Mouse (Mus musculus): ENCODE data around the gene Plekha7. TPM values are rescaled to one million over a fixed set of nuclear protein-coding genes. Genes with fewer than 3 reads are reported as not detected.

Gene Plekha7
- polyA plus RNA-seq, 1 experiment from 2014 or later, result 6.5 TPM

DNA sequence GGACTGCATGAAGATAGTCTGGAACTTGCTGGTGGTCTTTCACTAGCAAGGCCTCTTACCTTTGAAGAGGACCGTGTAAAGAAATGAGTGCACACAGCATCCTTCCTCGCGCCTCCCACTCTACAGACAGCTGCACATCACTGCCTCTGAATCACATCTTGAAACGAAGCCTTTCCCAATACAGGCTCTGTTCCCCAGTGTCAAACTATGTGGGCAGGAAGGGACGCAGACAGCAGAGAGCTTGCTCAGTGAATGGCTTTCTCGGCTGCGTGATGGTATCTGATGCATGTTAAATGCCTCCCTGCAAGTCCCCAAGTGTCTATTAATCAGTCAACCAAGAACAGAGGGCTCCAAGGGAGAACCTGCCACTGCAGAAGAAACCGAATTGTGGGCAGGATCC lies 99.3 kb downstream of the Plekha7 start:
- H3K9me3 ChIP-seq, result no peaks in the 10 kb centered on the region
- H3K36me3 ChIP-seq, result no peaks in the 10 kb centered on the region
- H3K27me3 ChIP-seq, result no peaks in the 10 kb centered on the region
- H3K4me3 ChIP-seq, result no peak overlapping the region
- no peak overlapping the region for H3K9ac ChIP-seq
- H3K27ac ChIP-seq, result peak overlapping the region; percentile 30; the same call in 1 of the 2 replicates
- no peak for ATAC-seq (ENCODE audit: low FRiP score)
- 32% methylated on average over 8 of the region's 8 CpGs for WGBS
- no peak overlapping the region for H3K4me2 ChIP-seq
- H3K4me1 ChIP-seq (replicated peaks), result peaks cover 42% of the 10 kb centered on the region

DNA sequence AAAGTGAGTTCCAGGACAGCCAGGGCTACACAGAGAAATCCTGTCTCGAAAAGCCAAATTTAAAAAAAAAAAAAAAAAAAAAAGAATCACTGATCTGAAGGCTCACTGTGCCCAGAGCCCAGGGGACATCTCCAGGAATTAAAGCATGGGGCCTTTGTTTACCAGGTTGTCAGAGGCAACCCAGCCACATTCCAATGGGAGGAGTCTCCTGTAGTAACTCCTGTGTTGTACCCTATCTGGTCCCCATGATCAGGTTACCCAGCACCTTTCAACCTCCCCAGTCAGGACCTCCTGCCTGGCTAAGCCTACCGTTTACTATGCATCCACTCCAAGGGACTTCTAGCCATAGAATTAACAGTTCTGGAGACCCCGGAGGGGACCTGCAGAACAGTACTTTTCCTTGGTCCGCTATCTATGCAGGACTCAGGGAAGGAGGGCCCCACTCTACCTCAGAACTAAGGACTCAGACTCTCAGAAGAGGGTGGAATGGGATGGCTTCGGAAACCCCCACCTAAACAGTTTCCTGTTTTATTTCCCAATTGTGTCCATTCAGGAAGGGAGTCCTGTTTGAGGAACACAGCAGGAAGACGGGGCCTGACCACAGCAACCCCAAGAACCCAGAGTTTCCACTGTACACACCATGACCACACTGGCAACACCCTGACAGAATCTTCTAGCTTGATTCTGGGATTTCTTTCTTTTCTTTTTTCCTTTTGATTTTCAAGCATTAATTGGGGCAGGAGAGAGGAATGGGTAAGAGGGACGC lies 101.2 kb downstream of the Plekha7 start:
- no peak overlapping the region for H3K27ac ChIP-seq
- 61% methylated on average over 7 of the region's 7 CpGs for WGBS
- H3K4me3 ChIP-seq, result no peak overlapping the region
- ATAC-seq (ENCODE audit: low FRiP score), result no peak
- no peaks in the 10 kb centered on the region for H3K27me3 ChIP-seq
- H3K36me3 ChIP-seq, result no peaks in the 10 kb centered on the region
- no peak overlapping the region for H3K9ac ChIP-seq
- H3K4me1 ChIP-seq (replicated peaks), result peaks cover 40% of the 10 kb centered on the region
- H3K4me2 ChIP-seq, result no peak overlapping the region
- no peaks in the 10 kb centered on the region for H3K9me3 ChIP-seq

GRCm38 (mm10) chr7:116205451-116205850 lies 102.7 kb downstream of the Plekha7 start:
- H3K4me2 ChIP-seq, result no peak overlapping the region
- ATAC-seq (ENCODE audit: low FRiP score), result no peak
- 67% methylated on average over 2 of the region's 2 CpGs for WGBS
- no peaks in the 10 kb centered on the region for H3K9me3 ChIP-seq
- H3K27me3 ChIP-seq, result no peaks in the 10 kb centered on the region
- H3K27ac ChIP-seq, result no peak overlapping the region
- H3K4me1 ChIP-seq (replicated peaks), result peaks cover 24% of the 10 kb centered on the region
- no peak overlapping the region for H3K4me3 ChIP-seq
- no peak overlapping the region for H3K9ac ChIP-seq
- H3K36me3 ChIP-seq, result no peaks in the 10 kb centered on the region

DNA sequence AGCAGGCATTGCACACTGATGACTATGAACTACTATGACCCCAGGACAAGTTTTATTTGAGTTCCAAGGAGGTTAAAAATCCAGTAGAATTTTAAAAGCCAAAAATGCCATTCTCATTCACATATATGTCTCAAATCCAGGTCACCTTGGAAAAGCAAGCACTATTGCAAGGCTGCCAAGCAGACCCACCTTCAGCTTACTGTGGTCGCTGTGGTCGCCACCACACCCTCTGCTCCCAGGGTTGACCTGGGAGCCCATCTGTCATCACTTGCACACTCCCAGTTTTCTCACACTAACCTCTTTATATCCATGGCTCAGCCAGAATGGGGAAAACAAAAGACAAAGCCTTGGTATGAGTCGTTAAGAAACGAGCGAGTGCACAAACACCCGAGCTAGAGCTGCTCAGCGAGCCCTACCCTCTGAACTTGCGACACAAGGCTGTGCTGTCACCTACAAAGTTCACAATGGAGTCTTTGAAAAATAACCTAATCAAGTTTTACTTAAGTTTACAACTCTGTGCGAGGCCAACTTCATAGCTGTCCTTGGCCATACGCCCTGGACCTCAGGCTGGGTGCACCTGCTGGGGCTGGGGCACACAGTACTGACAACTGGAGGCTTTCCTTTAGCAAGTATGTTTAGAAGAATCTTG lies 106.0 kb downstream of the Plekha7 start:
- Histone ChIP-seq H3K4me3 (no peak overlapping the region), H3K4me2 (no peak overlapping the region), H3K27me3 (no peaks in the 10 kb centered on the region), H3K4me1 (replicated peaks) (no peaks in the 10 kb centered on the region; the same call in 1 of the 2 replicates), H3K36me3 (no peaks in the 10 kb centered on the region), H3K9ac (no peak overlapping the region), H3K27ac (no peak overlapping the region), H3K9me3 (no peaks in the 10 kb centered on the region)
- 66% methylated on average over 10 of the region's 10 CpGs for WGBS
- ATAC-seq (ENCODE audit: low FRiP score), result no peak

DNA sequence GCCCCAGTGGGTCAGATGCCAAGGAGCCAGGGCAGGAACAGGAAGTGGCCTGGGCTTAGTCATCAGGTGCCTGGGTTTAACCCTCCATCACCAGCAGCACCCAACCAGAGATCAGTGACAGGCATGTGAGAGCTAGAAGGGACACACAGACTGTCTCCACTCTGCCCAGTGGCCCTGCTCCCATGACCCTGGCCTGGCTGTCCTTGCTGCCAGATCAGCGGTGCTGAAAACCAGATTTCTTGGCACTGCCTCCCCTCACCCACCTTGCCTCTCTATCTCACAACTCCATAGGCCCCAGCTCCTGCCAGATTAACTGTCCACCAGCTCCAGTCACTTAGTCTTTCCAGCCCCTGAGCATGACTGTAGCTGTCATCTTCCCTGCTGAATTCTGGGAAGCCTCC lies 107.2 kb downstream of the Plekha7 start:
- Histone ChIP-seq H3K27me3 (no peaks in the 10 kb centered on the region), H3K9me3 (no peaks in the 10 kb centered on the region), H3K4me3 (no peak overlapping the region), H3K27ac (no peak overlapping the region), H3K9ac (no peak overlapping the region), H3K4me1 (replicated peaks) (no peaks in the 10 kb centered on the region; the same call in 1 of the 2 replicates), H3K4me2 (no peak overlapping the region), H3K36me3 (no peaks in the 10 kb centered on the region)
- 79% methylated on average over 1 of the region's 1 CpGs for WGBS
- ATAC-seq (ENCODE audit: low FRiP score), result no peak

GRCm38 (mm10) chr7:116200544-116200943 lies 107.6 kb downstream of the Plekha7 start:
- Histone ChIP-seq H3K4me2 (no peak overlapping the region), H3K36me3 (no peaks in the 10 kb centered on the region)
- WGBS, result 83% methylated on average over 2 of the region's 2 CpGs

GRCm38 (mm10) chr7:116198902-116199301 lies 109.3 kb downstream of the Plekha7 start:
- H3K9ac ChIP-seq, result no peak overlapping the region
- no peaks in the 10 kb centered on the region for H3K27me3 ChIP-seq
- no peaks in the 10 kb centered on the region for H3K36me3 ChIP-seq
- ATAC-seq (ENCODE audit: low FRiP score), result no peak
- H3K9me3 ChIP-seq, result no peaks in the 10 kb centered on the region
- no peak overlapping the region for H3K27ac ChIP-seq
- H3K4me2 ChIP-seq, result no peak overlapping the region
- WGBS, result 55% methylated on average over 2 of the region's 2 CpGs
- H3K4me3 ChIP-seq, result no peak overlapping the region
- H3K4me1 ChIP-seq (replicated peaks), result no peaks in the 10 kb centered on the region; the same call in 1 of the 2 replicates

More at GRCm38 (mm10) chr7:116200544-116200943, 107.6 kb downstream of the Plekha7 start:
- Histone ChIP-seq H3K27me3 (no peaks in the 10 kb centered on the region), H3K9me3 (no peaks in the 10 kb centered on the region), H3K9ac (no peak overlapping the region), H3K4me3 (no peak overlapping the region), H3K27ac (no peak overlapping the region), H3K4me1 (replicated peaks) (no peaks in the 10 kb centered on the region; the same call in 1 of the 2 replicates)
- no peak for ATAC-seq (ENCODE audit: low FRiP score)

DNA sequence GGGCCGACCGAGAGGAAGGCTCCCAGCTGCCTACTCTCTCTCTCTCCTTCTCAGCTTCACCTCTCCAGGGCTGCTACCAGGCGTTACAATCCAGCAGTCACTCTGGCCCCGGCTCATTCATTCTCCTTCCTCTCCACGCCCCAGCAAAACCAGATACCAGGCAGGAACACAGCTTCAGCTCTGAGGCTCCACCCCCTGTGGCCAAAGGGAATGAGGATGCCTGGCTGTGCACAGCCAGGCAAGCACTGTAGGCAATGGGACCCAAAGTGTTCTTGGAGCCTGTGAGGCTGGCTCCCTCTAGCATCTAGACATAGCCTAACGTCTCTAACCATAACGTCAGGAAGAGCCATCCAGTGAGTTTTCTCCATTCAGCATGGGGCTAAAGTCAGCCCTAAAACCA lies 109.8 kb downstream of the Plekha7 start:
- Histone ChIP-seq H3K27ac (no peak overlapping the region), H3K4me1 (replicated peaks) (no peaks in the 10 kb centered on the region; the same call in 1 of the 2 replicates), H3K36me3 (no peaks in the 10 kb centered on the region), H3K4me3 (no peak overlapping the region), H3K27me3 (no peaks in the 10 kb centered on the region), H3K9ac (no peak overlapping the region), H3K9me3 (no peaks in the 10 kb centered on the region), H3K4me2 (no peak overlapping the region)
- no peak for ATAC-seq (ENCODE audit: low FRiP score)
- WGBS, result 34% methylated on average over 7 of the region's 7 CpGs

- no peak for ATAC-seq (ENCODE audit: low FRiP score)
- Histone ChIP-seq H3K4me3 (no peak overlapping the region), H3K27me3 (no peaks in the 10 kb centered on the region), H3K9me3 (no peaks in the 10 kb centered on the region), H3K9ac (no peak overlapping the region), H3K4me2 (no peak overlapping the region), H3K4me1 (replicated peaks) (no peaks in the 10 kb centered on the region; the same call in 1 of the 2 replicates), H3K36me3 (no peaks in the 10 kb centered on the region), H3K27ac (no peak overlapping the region)
- WGBS, result 84% methylated on average over 8 of the region's 8 CpGs
These were observed 111.0 kb downstream of the Plekha7 start for GRCm38 (mm10) chr7:116196974-116197679.

DNA sequence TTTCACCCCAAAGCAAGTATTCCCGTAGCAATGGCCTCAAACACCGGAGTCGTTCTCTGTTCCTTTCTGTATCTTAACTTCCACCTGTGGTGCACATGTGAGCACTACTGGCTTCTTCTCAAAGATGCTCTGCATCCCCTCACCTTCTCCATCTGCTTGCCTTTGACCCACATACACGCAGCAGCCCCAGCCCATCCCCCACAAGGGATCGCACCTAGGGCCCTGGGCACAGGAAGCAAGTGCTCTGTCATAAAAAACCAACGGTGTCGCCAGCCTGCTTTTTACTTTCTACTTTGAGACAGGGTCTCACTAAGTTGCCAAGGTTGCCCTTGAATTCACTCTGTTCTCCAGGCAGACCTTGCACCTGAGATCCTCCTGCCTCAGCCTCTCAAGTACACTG lies 113.2 kb downstream of the Plekha7 start:
- 89% methylated on average over 7 of the region's 7 CpGs for WGBS
- Histone ChIP-seq H3K9ac (no peak overlapping the region), H3K27me3 (no peaks in the 10 kb centered on the region), H3K36me3 (no peaks in the 10 kb centered on the region), H3K4me1 (replicated peaks) (peaks cover 9% of the 10 kb centered on the region), H3K27ac (no peak overlapping the region), H3K4me2 (no peak overlapping the region), H3K9me3 (no peaks in the 10 kb centered on the region), H3K4me3 (no peak overlapping the region)
- ATAC-seq (ENCODE audit: low FRiP score), result no peak

DNA sequence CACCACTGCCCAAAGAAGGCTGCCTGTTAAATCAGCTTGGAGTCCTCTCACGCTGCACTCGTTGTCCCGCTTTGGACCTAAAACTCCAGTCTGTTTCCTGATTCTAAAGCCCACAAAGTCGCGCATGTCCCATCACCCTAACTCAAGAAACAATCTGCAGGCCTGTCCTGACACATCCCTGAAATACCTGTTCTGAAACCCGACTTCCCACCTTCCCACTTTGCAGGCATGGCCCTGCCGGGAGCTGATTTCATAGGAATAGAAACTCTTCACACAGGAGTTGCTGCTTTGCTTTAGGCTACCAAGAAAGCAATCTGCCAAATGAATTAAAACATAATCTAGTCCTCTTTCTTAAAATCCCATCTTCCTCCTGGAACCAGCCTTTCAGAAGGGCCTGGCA lies 115.2 kb downstream of the Plekha7 start:
- no peak overlapping the region for H3K9ac ChIP-seq
- H3K4me2 ChIP-seq, result no peak overlapping the region
- no peaks in the 10 kb centered on the region for H3K27me3 ChIP-seq
- no peak overlapping the region for H3K27ac ChIP-seq
- H3K4me1 ChIP-seq (replicated peaks), result peaks cover 14% of the 10 kb centered on the region
- H3K36me3 ChIP-seq, result no peaks in the 10 kb centered on the region
- no peak for ATAC-seq (ENCODE audit: low FRiP score)
- no peak overlapping the region for H3K4me3 ChIP-seq
- no peaks in the 10 kb centered on the region for H3K9me3 ChIP-seq
- WGBS, result 88% methylated on average over 7 of the region's 7 CpGs

- WGBS, result 55% methylated on average over 4 of the region's 4 CpGs
- Histone ChIP-seq H3K27me3 (no peaks in the 10 kb centered on the region), H3K9ac (no peak overlapping the region), H3K4me2 (no peak overlapping the region), H3K36me3 (no peaks in the 10 kb centered on the region), H3K27ac (no peak overlapping the region), H3K9me3 (no peaks in the 10 kb centered on the region), H3K4me3 (no peak overlapping the region), H3K4me1 (replicated peaks) (peaks cover 15% of the 10 kb centered on the region)
- no peak for ATAC-seq (ENCODE audit: low FRiP score)
These were observed 116.0 kb downstream of the Plekha7 start for GRCm38 (mm10) chr7:116192096-116192595.

All from hindbrain, embryonic 13.5 days (tissue).